Mouse (Mus musculus): ENCODE measurements around the gene Chd4. TPM values are rescaled to one million over a fixed set of nuclear protein-coding genes. Genes with fewer than 3 reads are reported as not detected.

The Chd4 gene
- total RNA-seq, 2 experiments from 2014 or later = 50.0 to 70.6 TPM

DNA sequence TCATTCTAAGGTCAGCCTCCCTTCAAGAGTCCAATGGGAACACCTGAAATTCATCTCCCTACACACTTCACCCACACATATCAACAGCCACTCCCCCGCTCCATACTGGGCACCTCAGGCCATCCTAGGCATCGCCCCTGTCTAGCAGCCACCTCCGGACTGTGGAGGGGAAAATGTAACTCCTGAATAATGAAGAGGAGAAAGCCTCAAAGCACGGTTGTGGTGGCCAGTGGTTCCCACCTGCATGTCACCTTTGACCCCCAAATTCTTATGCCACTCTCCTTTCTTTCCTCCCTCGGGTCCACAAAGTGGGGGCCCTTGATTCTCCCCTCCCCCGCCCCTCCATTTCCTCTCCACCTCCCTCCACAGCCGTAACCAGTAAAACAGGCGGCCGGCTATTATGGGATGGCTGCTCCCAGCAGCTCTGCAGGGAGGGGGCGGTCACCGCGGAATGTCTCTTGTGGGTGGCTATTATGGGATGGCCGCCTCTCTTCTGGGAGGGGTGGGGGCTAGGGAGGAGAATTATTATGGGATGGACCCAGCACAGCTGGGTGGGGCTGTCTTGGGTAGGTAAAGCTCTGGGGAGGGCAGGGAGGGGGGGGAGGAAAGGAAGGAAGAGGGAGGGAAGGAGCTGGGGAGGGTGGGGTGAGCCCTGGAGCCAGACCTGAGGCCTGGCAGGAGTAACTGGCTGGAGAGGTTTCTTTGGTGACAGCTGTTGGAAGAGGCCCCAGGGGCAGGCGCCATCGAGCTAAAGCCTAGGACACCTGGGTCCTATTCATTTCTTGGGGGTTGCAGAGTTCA, 6.1 kb upstream of the Chd4 start:
- ATAC-seq (replicated peaks; ENCODE audit: low FRiP score, poor library complexity, severe bottlenecking) = peak; percentile 58

DNA sequence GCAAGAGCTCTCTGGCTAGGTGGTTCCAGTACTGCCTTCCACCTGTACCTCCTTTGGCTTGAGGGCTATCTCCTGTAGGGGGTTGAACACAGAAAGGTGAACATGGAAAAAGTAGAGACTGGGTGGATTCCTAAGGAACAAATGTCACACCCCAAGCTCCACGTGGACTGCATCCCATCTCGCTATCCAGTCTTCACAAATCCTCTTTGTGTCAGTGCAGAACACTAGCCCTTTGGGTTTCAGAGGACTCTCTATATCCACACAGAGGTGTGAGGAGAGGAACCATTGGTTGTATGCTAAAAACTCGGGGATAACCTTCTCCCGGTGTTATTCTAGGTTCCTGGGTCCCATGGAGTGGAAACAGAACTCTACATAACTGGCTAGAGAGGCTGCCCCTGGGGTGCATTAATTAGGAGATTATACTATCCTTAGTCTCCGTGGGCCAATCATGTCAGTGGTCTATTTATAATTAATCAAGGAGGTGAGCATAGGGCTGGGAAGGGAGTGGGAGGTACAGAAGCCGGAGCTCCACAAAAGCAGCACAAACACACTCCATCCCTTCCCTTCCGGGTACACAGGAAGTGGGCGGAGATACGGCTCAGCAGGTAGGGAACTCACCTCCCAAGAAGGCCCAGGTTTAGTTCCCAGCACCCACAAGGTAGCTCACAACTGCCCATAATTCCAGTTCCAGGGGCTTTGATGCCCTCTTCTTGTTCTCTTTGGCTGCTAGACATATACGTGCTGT, 5.3 kb upstream of the Chd4 start:
- peak; percentile 3; the same call in 1 of the 2 replicates for ATAC-seq (replicated peaks; ENCODE audit: low FRiP score, poor library complexity, severe bottlenecking)

DNA sequence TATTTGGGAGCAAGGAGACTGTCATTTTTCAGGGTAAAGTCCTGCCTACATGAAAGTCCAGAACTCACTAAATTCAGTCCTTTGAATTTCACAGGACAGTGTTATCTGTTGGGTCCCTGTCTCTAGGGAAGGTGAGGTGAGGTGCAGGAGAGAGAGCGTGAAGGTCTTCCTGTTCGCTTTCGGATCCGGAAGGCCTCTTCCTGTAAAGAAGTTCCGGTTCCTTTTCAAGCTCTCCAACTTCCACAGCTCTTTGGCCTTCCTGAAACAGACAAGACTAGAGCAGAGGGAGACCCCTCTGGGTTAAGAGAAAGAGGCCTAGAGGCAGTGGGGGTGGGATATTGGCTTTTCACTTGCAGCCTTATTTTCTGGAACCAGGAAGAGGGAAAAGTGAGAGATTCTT, 3.4 kb upstream of the Chd4 start:
- ATAC-seq (replicated peaks; ENCODE audit: low FRiP score, poor library complexity, severe bottlenecking) = no peak

GRCm38 (mm10) chr6:125094843-125095242, 938 bp upstream of the Chd4 start:
- ATAC-seq (replicated peaks; ENCODE audit: low FRiP score, poor library complexity, severe bottlenecking) = no peak

- no peak for ATAC-seq (replicated peaks; ENCODE audit: low FRiP score, poor library complexity, severe bottlenecking)
These were observed 457 bp downstream of the Chd4 start for GRCm38 (mm10) chr6:125096279-125096596.

DNA sequence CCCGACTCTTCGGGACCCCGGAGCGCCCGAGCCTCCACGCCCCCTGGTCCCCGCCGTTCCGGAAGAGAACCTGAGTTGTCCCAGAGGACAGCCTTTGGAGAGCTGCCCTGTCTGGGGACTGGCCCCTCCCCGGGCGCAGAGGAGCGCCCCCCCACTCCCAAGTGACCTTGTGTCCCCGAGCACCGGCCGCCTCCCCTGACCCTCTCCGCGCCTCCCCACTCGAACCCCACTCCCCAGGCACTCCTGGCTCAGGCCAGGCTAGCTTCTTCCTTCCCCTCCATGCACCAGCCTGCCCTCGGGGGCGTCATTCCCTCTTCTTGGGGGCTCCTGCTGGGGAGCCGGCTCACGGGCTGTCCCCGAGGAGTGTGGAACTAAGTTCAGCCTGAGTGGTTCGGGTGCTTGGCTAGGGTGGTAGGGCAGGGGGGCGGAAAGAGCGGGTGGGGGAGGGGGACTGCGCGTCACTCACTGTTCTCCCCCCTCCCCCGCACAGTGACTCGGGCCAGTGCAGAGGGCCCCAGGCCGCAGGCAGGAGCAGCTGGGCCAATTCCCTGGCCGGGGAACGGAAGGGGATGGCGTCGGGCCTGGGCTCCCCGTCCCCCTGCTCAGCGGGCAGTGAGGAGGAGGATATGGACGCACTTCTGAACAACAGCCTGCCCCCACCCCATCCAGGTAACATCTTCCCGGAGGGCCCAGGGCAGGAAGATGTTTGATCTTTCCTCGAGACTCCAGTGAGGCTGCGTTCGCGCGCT, 990 bp downstream of the Chd4 start:
- ATAC-seq (replicated peaks; ENCODE audit: low FRiP score, poor library complexity, severe bottlenecking) = no peak

- 0 out of 2 replicates have a peak, but pooled peaks have one; percentile 15 for ATAC-seq (replicated peaks; ENCODE audit: low FRiP score, poor library complexity, severe bottlenecking)
These were observed 1.5 kb downstream of the Chd4 start for GRCm38 (mm10) chr6:125097346-125097689.

DNA sequence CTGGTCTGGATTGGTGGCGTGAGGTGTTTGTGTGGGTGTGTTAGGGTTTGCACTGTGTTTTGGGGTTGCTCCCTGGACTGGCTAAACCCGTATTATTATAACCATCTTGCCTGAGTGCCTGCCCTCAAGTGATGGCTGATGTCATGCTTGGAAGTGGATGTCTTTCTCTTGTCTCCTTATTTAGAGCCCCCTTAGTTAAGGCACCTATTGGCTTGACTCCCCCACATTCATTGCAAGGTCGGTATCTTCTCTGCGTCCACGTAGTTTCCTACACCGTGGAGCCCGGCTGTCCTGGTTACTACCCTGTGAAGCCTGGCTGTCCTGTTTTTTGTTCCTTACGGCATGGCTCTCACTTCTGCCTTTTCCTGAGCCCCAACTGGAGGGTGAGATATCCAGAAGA, 2.2 kb downstream of the Chd4 start:
- no peak for ATAC-seq (replicated peaks; ENCODE audit: low FRiP score, poor library complexity, severe bottlenecking)

DNA sequence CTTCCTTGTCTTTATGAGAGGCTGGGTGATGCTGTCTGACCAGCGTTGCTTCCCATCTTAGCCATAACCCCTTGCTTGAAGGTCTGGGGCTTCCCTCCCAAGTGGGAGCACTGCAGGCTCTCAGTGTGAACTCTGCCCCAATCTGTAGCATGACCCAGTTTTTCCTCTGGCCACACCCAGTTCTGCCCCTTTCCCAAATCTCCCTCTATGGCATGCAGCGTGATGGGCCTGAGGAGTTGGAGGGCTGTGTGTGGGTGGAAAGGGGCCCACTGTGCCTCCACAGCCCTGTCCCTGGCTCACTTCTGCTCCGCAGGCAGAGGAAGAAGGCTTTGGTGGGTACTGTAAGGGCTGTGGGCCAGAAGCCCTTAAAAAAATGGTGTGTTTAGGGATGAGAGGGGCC, 2.7 kb downstream of the Chd4 start:
- no peak for ATAC-seq (replicated peaks; ENCODE audit: low FRiP score, poor library complexity, severe bottlenecking)

DNA sequence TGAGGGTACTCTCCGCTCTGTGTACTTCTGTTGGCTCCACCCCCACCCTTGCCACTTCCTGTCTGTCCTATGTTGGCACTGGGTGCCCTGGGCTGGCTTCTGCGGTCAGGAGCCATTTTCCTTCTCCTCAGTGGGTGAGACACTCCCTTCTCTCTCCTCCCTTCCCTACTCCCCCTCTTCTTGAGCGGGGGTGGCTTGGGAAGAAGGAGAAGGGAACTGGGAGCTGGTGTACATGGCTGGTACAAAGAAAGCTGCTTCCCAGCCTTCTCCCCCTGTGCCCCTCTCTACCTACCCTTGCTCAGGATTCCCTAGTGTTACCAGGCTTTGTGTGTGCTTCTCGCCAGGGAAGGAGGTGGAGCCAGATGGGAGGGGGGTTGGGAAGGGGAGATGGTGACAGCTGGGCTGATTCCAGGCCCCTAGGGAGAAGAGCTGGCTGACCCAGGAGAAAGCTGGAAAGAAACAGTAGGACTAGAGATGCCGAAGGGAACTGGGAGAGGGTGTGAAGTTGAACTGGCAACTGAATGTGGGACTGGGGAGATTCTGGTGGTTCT, 3.7 kb downstream of the Chd4 start:
- no peak for ATAC-seq (replicated peaks; ENCODE audit: low FRiP score, poor library complexity, severe bottlenecking)

DNA sequence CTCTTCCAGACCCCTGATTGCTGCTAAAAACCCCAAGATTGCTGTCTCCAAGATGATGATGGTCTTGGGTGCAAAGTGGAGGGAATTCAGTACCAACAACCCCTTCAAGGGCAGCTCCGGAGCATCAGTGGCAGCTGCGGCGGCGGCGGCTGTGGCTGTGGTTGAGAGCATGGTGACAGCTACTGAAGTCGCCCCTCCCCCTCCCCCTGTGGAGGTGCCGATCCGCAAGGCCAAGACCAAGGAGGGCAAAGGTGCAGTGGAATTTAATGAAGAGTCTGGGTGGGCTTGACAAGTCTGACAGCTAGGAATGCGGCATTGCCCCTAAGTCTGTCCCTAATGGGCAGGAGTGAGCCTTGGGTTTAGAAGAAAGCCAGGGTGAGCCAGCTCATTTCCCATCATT, 5.7 kb downstream of the Chd4 start:
- no peak for ATAC-seq (replicated peaks; ENCODE audit: low FRiP score, poor library complexity, severe bottlenecking)

DNA sequence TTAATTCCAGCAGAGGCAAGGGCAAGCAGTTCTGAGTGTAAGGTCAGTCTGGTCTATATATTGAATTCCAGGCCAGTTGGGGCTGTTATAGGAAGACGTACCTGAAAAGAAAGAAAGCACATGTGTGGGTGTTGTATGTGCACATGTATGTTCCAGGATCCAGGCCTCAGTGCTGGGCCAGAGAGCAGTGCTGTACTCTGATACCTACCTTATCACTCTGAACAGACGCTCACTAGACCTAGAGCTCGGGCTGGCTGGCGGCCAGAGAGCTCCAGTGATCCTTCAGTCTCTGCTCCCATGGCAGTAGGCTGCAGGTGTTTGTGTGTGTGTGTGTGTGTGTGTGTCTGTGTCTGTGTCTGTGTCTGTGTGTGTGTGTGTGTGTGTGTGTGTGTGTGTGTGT, 8.4 kb downstream of the Chd4 start:
- peak; percentile 97 for ATAC-seq (replicated peaks; ENCODE audit: low FRiP score, poor library complexity, severe bottlenecking)

DNA sequence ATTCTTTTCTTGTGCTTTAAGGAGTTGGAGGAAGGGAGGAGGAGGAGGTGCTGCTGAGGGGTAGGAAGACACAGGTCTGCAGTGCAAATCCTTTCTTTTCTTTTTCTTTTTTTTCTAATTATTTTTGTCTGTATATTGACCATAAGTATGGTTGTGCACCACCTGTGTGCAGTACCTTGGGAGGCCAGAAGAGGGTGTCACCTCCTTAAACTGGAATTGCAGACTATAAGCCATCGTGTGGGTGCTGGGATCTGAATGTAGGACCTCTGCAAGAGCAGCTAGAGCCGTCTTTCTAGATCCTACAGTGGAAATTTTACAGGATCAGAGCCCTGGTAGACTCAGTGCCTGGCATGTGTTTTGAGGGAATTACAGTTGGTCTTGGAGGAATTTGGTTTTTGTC, 11.9 kb downstream of the Chd4 start:
- ATAC-seq (replicated peaks; ENCODE audit: low FRiP score, poor library complexity, severe bottlenecking) = no peak

DNA sequence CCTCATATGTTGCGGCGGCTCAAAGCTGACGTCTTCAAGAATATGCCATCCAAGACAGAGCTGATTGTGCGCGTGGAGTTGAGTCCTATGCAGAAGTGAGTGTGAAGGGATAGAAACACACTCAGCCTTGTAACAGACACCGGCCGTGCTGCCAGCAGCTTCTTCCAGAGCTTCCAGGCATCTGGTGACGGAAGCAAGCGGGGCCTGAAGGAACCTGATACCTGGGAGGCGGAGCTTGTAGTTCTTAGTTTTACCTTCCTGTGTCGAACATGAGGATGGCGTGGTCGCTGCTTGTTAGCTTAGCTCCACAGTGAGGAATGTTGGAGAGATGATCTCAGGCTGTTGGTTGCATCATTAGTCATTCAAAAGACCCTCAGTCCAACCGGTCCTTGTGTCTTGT, 13.6 kb downstream of the Chd4 start:
- ATAC-seq (replicated peaks; ENCODE audit: low FRiP score, poor library complexity, severe bottlenecking) = no peak

DNA sequence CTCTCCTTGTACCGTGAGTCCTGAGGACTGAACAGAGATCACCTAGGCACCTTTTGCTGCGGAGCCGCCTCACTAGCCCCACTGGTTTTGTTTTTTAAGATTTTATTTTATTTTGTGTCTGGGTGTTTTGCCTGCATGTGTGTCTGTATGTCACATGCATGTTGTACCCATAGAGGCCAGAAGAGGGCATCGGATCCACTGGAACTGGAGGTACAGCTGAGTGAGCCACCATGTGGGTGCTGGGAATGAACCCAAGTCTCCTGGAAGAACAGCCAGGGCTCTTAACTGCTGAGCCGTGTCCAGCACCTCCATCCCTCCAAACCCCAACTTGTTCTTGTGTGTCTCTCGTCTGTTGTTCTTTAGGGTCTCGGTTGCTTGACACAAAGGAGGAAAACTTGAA, 15.1 kb downstream of the Chd4 start:
- 0 out of 2 replicates have a peak, but pooled peaks have one; percentile 48 for ATAC-seq (replicated peaks; ENCODE audit: low FRiP score, poor library complexity, severe bottlenecking)

DNA sequence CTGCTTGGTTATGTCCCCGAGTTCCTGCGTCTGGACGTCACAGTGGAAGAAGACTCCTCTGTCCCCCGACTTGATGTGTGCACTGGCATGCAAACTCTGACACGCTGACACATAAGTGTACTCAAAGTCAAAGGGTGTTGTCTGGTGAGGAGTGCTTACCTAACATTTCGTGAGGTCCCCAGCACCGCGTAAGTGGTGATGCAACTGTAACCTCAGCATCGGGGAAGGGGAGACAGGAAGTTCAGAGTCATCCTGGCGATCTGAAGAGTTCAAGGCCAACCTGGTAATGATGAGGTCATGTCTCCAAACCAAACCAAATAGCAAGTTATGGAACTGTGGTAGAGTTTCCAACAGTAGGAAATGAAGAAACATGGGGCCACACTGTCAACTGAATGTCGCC, 16.8 kb downstream of the Chd4 start:
- no peak for ATAC-seq (replicated peaks; ENCODE audit: low FRiP score, poor library complexity, severe bottlenecking)

GRCm38 (mm10) chr6:125119387-125119786, 23.6 kb downstream of the Chd4 start:
- ATAC-seq (replicated peaks; ENCODE audit: low FRiP score, poor library complexity, severe bottlenecking) = no peak

- no peak for ATAC-seq (replicated peaks; ENCODE audit: low FRiP score, poor library complexity, severe bottlenecking)
These were observed 32.9 kb downstream of the Chd4 start for GRCm38 (mm10) chr6:125128724-125129123.

GRCm38 (mm10) chr6:125129710-125130402, 34.1 kb downstream of the Chd4 start:
- no peak for ATAC-seq (replicated peaks; ENCODE audit: low FRiP score, poor library complexity, severe bottlenecking)

Measured in erythroblast, adult 5-6 weeks (primary cell).